Mouse (Mus musculus): ENCODE measurements around the gene Usf3. TPM values are rescaled to one million over a fixed set of nuclear protein-coding genes. Genes with fewer than 3 reads are reported as not detected.

Usf3 gene
- polyA plus RNA-seq, 1 experiment from 2014 or later, result 2.1 TPM

DNA sequence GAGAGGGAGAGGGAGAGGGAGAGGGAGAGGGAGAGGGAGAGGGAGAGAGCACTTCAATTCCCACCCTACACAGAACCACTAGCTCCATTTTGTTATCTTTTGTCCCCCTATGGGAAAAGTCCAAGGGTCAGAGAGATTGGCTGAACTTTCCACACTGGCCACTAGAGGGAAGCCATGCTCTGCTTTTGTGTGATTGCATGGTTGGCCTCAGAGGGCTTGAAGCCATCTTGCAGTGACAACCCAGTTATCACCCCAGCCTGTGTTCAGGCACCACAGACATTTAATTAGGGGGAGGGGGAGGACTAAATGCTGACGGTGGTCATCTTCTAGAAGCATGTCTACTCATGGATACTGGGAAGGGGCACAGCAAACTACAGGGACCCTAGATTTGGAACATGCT is 69.6 kb downstream of the Usf3 start:
- no peak overlapping the region for H3K27ac ChIP-seq (ENCODE audit: low read depth, low read length)
- ATAC-seq, result 0 out of 2 replicates have a peak, but pooled peaks have one; percentile 17
- WGBS, result 9% methylated on average over 1 of the region's 1 CpGs

DNA sequence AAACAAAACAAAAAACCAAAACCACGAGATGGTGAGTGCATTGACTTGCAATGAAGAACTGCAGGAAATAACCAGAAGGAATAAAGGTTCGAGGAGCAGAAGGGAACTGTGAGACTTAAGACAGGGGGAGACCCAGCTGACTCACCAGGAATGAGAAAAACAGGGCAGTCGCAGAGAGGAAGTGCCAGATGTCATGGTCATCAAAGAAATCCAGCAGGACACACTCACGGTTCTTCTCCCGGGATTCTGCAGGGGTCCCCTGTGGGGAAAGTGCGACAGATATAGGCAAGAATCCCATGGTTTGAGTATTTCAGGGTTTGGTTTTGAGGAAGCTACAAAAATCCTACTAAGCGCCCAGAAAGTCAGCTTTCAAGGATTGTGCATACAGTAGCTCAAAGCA is 70.3 kb downstream of the Usf3 start:
- no peaks in the 10 kb centered on the region for H3K4me1 ChIP-seq (ENCODE audit: control insufficient read depth, insufficient read depth, low read depth, low read length)
- no peak for ATAC-seq
- no peaks in the 10 kb centered on the region for H3K36me3 ChIP-seq (ENCODE audit: control insufficient read depth, insufficient read depth, low read length)
- H3K4me3 ChIP-seq (ENCODE audit: low read length), result no peak overlapping the region
- no peak overlapping the region for H3K9ac ChIP-seq (ENCODE audit: low read depth, low read length)
- no peak overlapping the region for H3K4me2 ChIP-seq (ENCODE audit: low read length)
- H3K27me3 ChIP-seq (replicated peaks; ENCODE audit: control insufficient read depth, insufficient read depth, low read length), result no peaks in the 10 kb centered on the region
- no peak overlapping the region for H3K27ac ChIP-seq (ENCODE audit: low read depth, low read length)
- WGBS, result 77% methylated on average over 7 of the region's 7 CpGs
- H3K9me3 ChIP-seq (ENCODE audit: control insufficient read depth, low read length), result no peaks in the 10 kb centered on the region; the same call in 1 of the 2 replicates

More for the DNA sequence above, 69.6 kb downstream of the Usf3 start:
- H3K4me3 ChIP-seq (ENCODE audit: low read length), result no peak overlapping the region
- no peaks in the 10 kb centered on the region for H3K27me3 ChIP-seq (replicated peaks; ENCODE audit: control insufficient read depth, insufficient read depth, low read length)
- no peak overlapping the region for H3K9ac ChIP-seq (ENCODE audit: low read depth, low read length)
- no peaks in the 10 kb centered on the region for H3K36me3 ChIP-seq (ENCODE audit: control insufficient read depth, insufficient read depth, low read length)
- H3K9me3 ChIP-seq (ENCODE audit: control insufficient read depth, low read length), result no peaks in the 10 kb centered on the region; the same call in 1 of the 2 replicates
- no peak overlapping the region for H3K4me2 ChIP-seq (ENCODE audit: low read length)
- no peaks in the 10 kb centered on the region for H3K4me1 ChIP-seq (ENCODE audit: control insufficient read depth, insufficient read depth, low read depth, low read length)

DNA sequence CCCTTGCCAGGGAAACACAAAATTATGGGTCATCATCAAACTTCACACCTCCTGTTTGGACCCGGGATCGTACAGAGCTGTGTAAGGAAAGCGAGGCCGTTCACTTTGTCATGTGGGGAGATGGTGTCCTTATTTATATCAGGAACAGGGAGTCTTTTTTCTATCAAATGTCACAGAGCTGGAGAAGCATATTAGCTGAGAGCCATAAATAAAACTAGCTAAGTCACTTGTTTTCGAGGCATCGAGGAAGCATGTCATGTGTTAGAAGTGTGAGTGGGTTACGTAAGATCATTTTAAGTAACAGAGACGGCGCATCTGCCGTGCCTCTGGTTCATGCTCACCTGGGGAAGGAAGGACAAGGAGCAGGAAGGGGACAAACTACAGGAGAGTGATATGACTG is 76.9 kb downstream of the Usf3 start:
- H3K27ac ChIP-seq (ENCODE audit: low read depth, low read length), result no peak overlapping the region
- H3K4me3 ChIP-seq (ENCODE audit: low read length), result no peak overlapping the region
- H3K9me3 ChIP-seq (ENCODE audit: control insufficient read depth, low read length), result no peaks in the 10 kb centered on the region; the same call in 1 of the 2 replicates
- no peak overlapping the region for H3K4me2 ChIP-seq (ENCODE audit: low read length)
- H3K9ac ChIP-seq (ENCODE audit: low read depth, low read length), result no peak overlapping the region
- ATAC-seq, result no peak
- H3K27me3 ChIP-seq (replicated peaks; ENCODE audit: control insufficient read depth, insufficient read depth, low read length), result no peaks in the 10 kb centered on the region
- 90% methylated on average over 10 of the region's 10 CpGs for WGBS
- no peaks in the 10 kb centered on the region for H3K4me1 ChIP-seq (ENCODE audit: control insufficient read depth, insufficient read depth, low read depth, low read length)
- no peaks in the 10 kb centered on the region for H3K36me3 ChIP-seq (ENCODE audit: control insufficient read depth, insufficient read depth, low read length)

DNA sequence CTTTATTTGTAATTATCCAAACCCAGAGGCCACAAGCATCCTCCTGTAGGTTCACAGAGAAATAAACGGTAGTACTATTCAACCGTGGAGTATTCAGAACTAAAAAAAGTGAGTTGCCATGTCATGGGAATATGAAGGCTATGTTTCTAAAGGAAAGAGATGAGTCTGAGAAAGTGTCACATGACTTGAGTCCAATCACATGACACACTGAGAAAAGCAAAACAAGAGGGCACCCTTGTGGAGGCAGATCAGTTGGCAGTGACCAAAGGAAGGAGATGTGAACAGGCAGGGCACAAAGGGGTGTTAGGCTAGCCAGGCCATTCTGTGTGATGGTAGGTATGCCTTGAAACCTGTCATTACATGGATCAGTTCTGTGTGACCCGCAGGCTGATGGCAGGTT is 79.7 kb downstream of the Usf3 start:
- Histone ChIP-seq H3K4me1 (ENCODE audit: control insufficient read depth, insufficient read depth, low read depth, low read length) (no peaks in the 10 kb centered on the region), H3K27me3 (replicated peaks; ENCODE audit: control insufficient read depth, insufficient read depth, low read length) (no peaks in the 10 kb centered on the region), H3K27ac (ENCODE audit: low read depth, low read length) (no peak overlapping the region), H3K9me3 (ENCODE audit: control insufficient read depth, low read length) (no peaks in the 10 kb centered on the region), H3K9ac (ENCODE audit: low read depth, low read length) (no peak overlapping the region), H3K36me3 (ENCODE audit: control insufficient read depth, insufficient read depth, low read length) (no peaks in the 10 kb centered on the region), H3K4me3 (ENCODE audit: low read length) (no peak overlapping the region), H3K4me2 (ENCODE audit: low read length) (no peak overlapping the region)
- ATAC-seq, result no peak
- WGBS, result 88% methylated on average over 3 of the region's 3 CpGs

DNA sequence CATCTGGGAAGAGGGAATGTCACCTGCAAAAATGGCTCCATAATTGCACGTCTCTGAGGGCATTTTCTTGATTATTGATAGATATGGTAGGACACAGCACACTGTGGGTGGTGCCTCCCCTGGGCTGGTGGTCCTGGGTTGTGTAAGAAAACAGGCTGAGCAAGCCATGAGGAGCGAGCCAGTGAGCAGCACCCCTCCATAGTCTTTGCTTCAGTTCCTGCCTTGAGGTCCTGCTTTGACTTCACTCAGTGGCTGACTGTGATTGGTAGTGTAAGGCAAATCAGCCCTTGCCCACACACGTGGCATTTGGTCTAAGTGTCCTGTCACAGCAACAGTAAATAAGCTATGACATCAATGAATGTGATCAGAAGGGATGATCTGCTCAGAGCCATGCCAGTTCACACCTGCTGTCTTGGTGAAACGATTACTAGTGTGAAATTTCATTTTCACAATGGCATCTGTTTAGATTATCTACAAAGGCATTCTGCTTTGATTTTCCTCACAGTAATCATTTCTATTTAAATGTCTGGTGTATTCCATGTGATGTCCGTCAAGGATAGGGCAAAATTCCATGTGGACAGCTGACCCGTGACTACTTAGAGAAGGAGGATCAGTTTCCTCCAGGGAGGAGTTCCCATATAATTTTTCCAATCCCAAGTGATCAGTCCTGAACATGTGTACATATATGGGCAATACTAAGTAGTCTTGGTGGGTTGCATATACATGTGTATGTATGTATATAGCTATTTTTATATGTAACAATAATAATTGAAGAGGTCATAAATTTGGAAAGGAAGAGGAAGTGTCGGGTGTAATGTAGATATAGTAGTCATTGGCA is 81.0 kb downstream of the Usf3 start:
- Histone ChIP-seq H3K4me3 (ENCODE audit: low read length) (no peak overlapping the region), H3K4me2 (ENCODE audit: low read length) (no peak overlapping the region), H3K27ac (ENCODE audit: low read depth, low read length) (peak overlapping the region; percentile 29; the same call in 1 of the 2 replicates), H3K4me1 (ENCODE audit: control insufficient read depth, insufficient read depth, low read depth, low read length) (no peaks in the 10 kb centered on the region), H3K9me3 (ENCODE audit: control insufficient read depth, low read length) (no peaks in the 10 kb centered on the region), H3K9ac (ENCODE audit: low read depth, low read length) (no peak overlapping the region), H3K36me3 (ENCODE audit: control insufficient read depth, insufficient read depth, low read length) (no peaks in the 10 kb centered on the region), H3K27me3 (replicated peaks; ENCODE audit: control insufficient read depth, insufficient read depth, low read length) (no peaks in the 10 kb centered on the region)
- peak; percentile 42; the same call in 1 of the 2 replicates for ATAC-seq
- 77% methylated on average over 7 of the region's 7 CpGs for WGBS

DNA sequence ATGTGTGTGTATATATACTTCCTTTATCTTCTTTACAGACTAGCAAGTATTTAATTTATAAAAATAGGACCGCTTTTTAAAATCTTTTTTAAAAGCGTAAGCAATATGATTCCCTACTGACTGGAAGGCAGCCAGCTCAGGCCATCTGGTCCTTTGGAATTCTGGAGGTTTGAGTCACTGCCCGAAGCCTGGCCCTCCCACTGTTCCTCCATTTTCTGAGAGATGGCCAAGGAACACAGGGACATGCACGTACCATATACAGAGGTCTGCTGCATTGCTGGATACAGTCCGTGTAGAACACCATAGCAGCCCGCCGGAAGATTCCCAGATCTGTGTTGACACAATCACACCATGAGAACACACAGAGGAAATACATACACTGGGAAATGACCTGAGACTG is 81.7 kb downstream of the Usf3 start:
- ATAC-seq, result peak; percentile 81
- Histone ChIP-seq H3K9me3 (ENCODE audit: control insufficient read depth, low read length) (no peaks in the 10 kb centered on the region), H3K9ac (ENCODE audit: low read depth, low read length) (no peak overlapping the region), H3K36me3 (ENCODE audit: control insufficient read depth, insufficient read depth, low read length) (no peaks in the 10 kb centered on the region), H3K4me3 (ENCODE audit: low read length) (no peak overlapping the region), H3K27ac (ENCODE audit: low read depth, low read length) (no peak overlapping the region), H3K27me3 (replicated peaks; ENCODE audit: control insufficient read depth, insufficient read depth, low read length) (no peaks in the 10 kb centered on the region), H3K4me1 (ENCODE audit: control insufficient read depth, insufficient read depth, low read depth, low read length) (no peaks in the 10 kb centered on the region), H3K4me2 (ENCODE audit: low read length) (no peak overlapping the region)
- WGBS, result 65% methylated on average over 7 of the region's 7 CpGs

DNA sequence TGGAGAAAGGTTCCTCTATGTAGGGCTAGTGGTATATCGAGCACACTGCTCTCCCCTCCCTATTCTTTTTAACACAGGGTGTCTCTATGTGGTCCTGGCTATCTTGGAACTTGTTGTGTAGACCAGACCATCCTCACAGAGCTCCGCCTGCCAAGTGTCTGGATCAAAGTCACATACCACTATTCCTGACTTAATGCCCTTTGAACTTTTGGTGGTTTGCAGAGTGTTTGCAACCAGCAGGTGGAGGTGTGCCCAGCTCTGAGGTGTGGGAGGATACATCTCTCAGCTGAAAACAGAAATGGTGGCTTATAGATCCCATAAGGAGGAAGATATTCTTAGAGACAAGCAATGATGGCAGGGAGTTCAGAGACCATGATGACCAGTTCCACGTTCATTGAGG is 84.4 kb downstream of the Usf3 start:
- H3K27ac ChIP-seq (ENCODE audit: low read depth, low read length), result no peak overlapping the region
- H3K9me3 ChIP-seq (ENCODE audit: control insufficient read depth, low read length), result no peaks in the 10 kb centered on the region
- no peaks in the 10 kb centered on the region for H3K27me3 ChIP-seq (replicated peaks; ENCODE audit: control insufficient read depth, insufficient read depth, low read length)
- no peak overlapping the region for H3K9ac ChIP-seq (ENCODE audit: low read depth, low read length)
- no peak overlapping the region for H3K4me3 ChIP-seq (ENCODE audit: low read length)
- ATAC-seq, result no peak
- H3K4me2 ChIP-seq (ENCODE audit: low read length), result no peak overlapping the region
- H3K36me3 ChIP-seq (ENCODE audit: control insufficient read depth, insufficient read depth, low read length), result no peaks in the 10 kb centered on the region
- WGBS, result 94% methylated on average over 3 of the region's 3 CpGs
- H3K4me1 ChIP-seq (ENCODE audit: control insufficient read depth, insufficient read depth, low read depth, low read length), result no peaks in the 10 kb centered on the region

DNA sequence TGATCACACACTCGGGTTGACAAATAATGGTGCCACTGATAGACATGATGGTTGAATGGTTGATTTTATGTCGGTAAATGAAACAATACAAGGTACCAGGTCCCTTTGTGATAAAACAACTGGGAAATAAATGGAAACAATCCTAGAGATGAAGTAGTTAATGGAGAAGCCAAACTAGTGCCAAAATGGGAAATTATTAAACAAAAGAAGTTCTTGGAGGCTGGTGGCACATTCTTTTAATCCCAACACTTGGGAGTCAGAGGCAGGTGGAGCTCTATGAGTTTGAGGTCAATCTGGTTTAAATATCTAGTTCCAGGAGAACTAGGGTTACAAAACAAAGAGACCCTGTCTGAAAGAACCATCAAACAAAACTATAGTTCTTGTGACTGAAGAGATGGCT is 91.9 kb downstream of the Usf3 start:
- H3K4me3 ChIP-seq (ENCODE audit: low read length), result no peak overlapping the region
- H3K9ac ChIP-seq (ENCODE audit: low read depth, low read length), result no peak overlapping the region
- no peak overlapping the region for H3K4me2 ChIP-seq (ENCODE audit: low read length)
- H3K36me3 ChIP-seq (ENCODE audit: control insufficient read depth, insufficient read depth, low read length), result no peaks in the 10 kb centered on the region
- no peaks in the 10 kb centered on the region for H3K4me1 ChIP-seq (ENCODE audit: control insufficient read depth, insufficient read depth, low read depth, low read length)
- 55% methylated on average over 2 of the region's 2 CpGs for WGBS
- H3K9me3 ChIP-seq (ENCODE audit: control insufficient read depth, low read length), result no peaks in the 10 kb centered on the region
- no peak overlapping the region for H3K27ac ChIP-seq (ENCODE audit: low read depth, low read length)
- H3K27me3 ChIP-seq (replicated peaks; ENCODE audit: control insufficient read depth, insufficient read depth, low read length), result no peaks in the 10 kb centered on the region
- ATAC-seq, result no peak

DNA sequence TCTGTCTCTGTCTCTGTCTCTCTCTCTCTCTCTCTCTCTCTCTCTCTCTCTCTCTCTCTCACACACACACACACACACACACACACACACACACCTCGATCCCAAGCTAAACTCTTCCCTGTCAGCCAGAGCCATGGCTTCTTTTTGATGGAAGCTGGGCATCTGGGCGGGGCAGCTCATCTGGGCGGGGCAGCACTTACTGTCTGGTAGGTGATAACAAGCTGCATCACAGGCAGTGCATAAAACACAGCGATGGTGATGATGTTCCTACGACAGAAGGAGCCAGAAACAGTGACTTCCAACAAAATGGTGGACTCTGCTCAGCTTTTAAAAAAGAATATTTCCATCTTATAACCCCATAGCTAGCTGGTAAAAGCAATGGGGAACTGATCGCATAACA is 92.5 kb downstream of the Usf3 start:
- no peak for ATAC-seq
- WGBS, result 93% methylated on average over 6 of the region's 6 CpGs
- Histone ChIP-seq H3K9ac (ENCODE audit: low read depth, low read length) (no peak overlapping the region), H3K4me3 (ENCODE audit: low read length) (no peak overlapping the region), H3K27ac (ENCODE audit: low read depth, low read length) (no peak overlapping the region), H3K4me2 (ENCODE audit: low read length) (no peak overlapping the region), H3K36me3 (ENCODE audit: control insufficient read depth, insufficient read depth, low read length) (no peaks in the 10 kb centered on the region), H3K4me1 (ENCODE audit: control insufficient read depth, insufficient read depth, low read depth, low read length) (no peaks in the 10 kb centered on the region), H3K9me3 (ENCODE audit: control insufficient read depth, low read length) (no peaks in the 10 kb centered on the region), H3K27me3 (replicated peaks; ENCODE audit: control insufficient read depth, insufficient read depth, low read length) (no peaks in the 10 kb centered on the region)
